Mouse (Mus musculus) adrenal gland, adult 8-10 months (tissue): Measurements from ENCODE around the gene Klf16. TPM values are rescaled to one million over a fixed set of nuclear protein-coding genes. Genes with fewer than 3 reads are reported as not detected.
A peak's percentile ranks its signal among the peaks of the same experiment; 100 is the strongest.

Experiments used
- DNase-seq: peaks from one replicate; pipeline ENCODE4 v3.0.0; 2022
- total RNA-seq, 4 experiments: library from RNA; stranded (reverse); gene quantifications; 2 replicates each; pipeline ENCODE4 v1.2.4; 2022

Klf16 gene
- total RNA-seq, 4 experiments from 2014 or later, result 12.7 to 15.4 (median 14.6) TPM

DNA sequence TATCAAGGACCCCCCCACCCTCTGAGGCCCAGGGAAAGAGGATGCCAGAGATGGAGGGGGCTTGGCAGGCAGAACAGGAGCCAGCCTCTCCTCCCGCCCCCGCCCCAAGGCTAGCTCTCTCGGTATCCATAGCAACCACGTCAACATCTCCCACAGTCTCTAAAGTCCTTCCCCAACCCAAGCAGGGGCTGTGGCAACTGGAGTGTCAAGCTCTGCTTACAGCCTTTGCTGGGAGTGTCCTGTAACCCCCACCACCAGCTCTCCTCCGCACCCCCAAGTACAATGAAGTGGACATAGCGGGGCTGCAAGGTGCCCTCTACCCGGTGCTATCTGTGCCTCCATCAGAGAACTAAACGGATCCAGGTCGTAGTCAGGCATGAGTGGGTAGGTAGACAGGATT is 3.2 kb downstream of the Klf16 start:
- no peak for DNase-seq

DNA sequence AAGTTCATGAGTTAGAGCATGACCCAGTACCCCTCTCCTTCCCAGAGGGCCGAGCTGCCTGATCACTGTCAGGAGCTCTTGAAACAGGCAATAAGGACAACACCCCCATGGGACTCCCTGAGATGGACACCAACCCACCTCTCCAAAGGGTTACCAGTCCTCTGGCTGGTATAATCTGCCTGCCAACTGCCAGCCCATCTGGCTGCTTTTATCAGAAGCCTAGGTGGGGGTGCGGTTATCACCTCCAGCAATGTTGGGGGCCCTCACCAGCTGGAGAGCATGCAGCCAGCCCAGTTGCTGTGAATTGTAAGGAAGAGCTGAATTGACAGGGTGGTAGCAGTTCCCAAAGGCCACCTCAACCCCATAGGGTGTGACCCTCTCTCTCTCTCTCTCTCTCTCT is 4.6 kb downstream of the Klf16 start:
- no peak for DNase-seq

DNA sequence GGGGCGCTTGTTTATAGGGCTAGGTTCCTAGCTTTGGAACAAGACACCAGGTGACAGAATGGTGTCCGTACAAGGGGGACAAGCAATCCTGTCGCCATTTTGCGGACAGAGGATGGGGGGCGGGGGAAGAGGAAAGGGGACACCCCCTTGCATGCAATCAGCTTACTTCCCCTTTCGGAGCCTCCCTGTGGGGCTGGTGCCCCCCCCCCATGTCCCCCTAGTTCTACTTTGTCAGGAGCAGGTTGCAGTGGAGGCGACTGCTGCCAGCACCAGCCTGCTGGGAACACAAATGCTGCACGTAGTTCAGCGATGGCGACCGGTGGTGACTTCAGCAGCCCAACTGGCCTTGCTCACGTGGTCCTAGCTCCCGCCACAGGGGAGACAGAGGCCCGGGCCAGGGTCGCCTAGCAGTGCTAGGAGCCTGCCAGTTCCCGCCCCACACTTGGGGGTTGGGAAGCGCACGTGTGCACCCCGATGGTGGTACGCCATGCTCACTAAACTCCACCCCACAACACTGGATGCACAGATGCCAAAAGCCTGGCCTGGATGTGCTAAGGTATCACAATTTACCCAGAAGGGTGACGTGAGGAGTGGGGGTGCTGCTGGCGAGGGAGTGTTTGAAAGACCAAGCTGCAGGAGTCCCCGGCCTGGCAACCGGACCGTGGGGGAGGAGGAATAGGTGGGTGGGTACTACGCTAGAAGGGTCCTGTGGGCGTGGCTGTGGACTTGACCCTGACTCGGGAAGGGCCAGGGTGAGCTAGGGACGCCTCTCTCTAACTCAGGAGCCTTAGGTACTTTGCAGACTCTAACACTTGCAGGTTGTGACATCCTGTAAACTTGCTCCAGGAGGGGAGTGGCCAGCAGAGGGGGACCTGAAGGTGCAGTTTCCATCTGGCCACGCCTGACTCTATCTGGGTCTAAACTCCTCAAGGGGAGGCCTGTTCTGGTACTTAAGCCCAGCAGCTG is 6.0 kb downstream of the Klf16 start:
- no peak for DNase-seq

DNA sequence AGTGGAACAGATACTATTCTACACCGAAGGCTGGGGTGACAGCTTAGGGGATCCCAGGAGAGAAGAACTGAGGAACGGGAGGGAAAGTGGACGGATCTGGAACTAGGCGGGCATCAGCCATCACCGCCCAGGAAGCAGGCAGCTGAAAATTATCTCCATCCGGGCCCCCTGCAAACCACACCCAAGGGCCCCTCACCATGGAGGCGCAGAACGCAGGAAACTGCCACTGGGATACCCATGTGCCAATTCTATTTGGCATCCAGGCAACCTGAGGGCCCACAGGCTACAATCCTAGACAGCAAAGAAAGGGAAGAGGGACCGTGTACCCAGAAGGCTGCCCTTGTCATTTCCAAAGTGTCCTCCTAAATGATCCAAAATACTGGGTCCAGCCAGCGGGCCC is 6.7 kb downstream of the Klf16 start:
- DNase-seq, result no peak

DNA sequence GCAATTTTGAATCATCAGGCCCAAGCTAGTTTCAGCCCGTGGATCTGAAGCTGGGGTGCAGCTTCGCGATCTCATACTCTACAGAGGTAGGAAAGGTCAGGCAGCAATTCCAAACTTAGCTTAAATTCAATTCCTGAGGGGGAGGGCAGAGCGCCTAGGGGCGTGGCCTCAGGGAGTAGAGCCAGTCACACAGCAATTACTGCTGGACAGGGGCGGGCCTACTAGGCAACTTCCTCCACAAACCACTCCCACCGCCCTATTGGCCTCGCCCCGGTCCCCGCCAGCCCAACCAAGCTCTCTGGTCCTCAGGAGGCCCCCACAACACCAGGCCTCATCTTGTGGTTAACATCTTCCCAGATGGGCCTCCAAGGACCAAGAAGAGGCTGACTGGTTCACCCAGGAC is 7.5 kb downstream of the Klf16 start:
- no peak for DNase-seq

DNA sequence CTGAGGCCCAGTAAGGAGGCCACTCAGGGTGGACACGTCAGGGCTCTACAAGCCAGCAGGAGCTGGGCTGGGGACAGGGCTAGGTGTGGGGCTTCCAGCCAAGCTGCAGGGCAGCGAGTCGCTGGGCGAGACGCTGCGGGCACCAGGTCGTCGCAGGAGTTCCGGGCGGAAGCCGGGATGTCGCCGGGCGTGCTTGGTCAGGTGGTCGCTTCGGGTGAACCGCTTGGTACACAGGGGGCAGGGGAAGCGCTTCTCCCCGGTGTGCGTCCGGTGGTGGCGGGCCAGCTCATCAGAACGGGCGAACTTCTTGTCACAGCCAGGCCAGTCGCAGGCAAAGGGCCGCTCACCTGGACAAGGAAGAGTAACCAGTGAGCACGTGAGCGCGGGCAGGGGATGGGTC is 8.2 kb downstream of the Klf16 start:
- no peak for DNase-seq

DNA sequence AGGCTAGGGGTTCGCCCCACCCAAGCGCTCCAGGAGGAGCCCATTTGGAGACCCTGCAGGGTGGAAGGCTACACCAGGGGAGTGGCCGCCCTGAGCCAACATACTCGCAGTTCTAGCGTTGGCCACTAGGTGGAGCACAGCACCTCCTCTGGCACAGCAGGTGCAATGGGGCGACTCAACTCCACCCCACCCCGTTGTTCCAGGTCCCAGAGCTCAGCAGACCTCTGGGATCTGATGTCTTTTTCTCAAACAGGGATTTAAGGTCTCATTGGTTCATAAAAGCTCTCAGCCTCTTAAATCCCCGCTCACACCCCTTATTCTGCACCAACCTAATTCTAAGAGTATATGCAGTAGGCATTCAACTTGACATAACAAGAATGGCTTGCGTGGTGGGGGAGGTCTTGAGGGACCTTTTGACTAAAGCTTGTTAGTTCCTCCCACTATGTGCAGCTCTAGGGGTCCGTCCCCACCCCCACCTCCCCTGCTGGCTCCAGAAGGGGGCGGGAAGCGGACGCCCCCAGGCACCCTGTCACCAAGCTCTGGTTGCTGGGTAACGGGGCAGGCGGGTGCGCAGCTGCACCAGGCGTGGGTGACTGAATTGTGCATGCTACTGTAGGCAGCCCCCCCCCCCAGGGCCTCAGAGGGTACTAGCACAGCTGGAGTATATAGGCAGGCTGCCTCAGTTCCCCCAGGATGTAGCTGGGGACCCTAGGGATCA is 10.6 kb downstream of the Klf16 start:
- no peak for DNase-seq

DNA sequence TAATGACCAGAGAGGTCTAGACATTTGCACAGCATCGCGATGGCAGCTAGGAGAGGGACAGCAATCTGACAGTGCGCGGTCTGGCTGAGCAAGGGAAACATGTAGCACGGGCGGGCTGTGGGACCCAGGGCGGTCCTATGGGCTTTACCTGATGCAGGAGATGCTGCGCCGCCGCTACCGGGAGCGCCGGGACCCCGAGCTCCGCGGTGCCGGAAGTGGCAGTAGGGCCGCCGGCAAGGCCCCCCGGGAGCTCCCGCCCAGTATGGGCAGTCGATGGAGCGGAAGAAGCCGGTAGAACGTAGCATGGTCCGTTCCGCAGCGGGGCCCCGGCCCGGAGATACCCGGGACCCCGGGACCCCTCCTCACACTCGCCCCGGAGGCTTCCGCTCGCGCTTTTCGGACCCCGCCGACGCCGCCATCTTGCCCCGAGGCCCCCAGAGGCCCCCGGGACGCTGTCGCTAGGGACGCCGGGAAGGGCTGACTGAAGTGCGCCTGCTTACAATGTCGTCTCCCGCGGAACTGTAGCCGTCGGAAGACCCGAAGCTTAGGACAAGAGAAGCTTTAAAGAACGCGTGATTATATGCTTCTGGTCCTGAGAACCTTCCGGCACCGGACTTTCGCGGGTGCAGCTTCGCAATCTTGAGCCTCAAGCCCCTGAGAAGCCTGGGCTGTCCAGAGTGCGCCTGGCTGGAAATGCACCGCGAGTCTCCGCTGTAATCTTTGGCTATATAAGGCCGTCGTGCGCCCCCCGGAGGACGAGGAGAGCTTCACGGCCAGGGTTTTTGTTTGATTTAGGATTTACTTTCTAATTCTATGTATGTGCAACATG is 15.8 kb downstream of the Klf16 start, which contains the start of gene Rexo1:
Gene Rexo1 (minus strand): TSS at position 445 of the 829 bp plus-strand sequence.
- DNase-seq, result peak; percentile 87

DNA sequence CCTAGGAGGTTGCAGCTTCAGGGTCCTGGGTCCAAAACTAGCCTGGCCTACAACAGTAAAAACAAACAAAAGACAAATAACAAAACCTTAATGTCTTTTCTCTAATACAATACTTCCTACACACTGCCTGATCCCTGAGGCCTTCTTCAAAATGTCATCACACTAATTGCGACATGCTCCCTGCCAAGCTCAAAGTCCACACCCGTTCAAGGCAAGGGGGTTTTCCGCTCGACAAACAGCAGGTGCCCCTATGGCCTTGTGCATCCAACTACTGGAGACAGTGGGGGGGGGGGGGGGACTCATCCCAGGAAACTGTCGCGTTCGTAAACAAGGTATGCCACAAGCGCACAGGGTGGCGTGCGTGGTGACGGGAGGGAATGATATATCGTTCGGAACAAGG is 16.5 kb downstream of the Klf16 start:
- no peak for DNase-seq

DNA sequence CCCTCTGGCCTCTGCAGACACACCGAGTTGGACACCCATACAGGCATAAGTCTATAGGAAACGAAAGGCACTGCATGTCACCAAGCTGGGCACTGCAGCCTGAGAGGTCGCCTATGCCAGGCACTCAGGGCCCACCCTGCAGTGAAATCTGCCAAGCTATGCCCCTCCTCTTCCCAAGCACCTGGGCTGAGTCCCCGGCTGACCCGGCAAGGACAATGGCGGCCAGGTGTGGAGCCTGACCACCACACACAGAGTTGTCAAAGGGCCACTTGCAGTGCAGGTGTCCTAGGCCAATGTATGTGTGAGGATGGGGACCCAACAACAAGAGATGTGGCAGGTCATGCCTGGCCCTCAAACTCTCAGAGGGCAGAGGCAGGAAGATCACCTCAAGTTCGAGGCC is 17.7 kb downstream of the Klf16 start:
- no peak for DNase-seq

DNA sequence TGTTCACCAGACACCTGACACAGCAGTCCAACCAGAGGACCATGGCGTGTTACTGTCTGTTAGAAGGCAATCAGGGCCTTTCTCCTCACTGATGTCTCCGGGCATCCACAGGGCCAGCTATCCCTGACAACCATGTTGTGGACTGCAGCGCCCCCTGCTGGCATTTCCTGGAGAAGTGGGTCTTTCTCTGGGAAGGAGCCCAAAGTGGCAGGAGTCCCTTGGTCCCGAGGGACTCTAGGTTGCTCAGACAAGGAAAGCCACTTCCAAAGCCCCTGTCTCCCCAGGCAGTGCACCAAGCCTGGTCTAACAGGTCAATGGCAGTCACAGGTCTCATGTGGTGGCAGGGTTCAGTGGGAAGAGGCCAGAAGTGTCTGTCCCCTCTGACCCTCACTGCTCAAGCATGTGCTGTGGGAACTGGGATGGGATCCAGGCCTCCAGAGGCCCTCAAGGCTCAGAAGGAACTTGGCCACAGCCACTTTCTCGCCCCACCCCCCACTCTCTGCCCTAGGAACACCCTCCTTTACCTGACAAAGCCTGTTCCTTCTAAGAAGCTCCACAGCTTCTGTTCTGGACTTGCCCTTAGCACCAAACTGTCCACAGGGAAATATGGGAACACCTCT is 19.7 kb downstream of the Klf16 start:
- DNase-seq, result peak; percentile 71

DNA sequence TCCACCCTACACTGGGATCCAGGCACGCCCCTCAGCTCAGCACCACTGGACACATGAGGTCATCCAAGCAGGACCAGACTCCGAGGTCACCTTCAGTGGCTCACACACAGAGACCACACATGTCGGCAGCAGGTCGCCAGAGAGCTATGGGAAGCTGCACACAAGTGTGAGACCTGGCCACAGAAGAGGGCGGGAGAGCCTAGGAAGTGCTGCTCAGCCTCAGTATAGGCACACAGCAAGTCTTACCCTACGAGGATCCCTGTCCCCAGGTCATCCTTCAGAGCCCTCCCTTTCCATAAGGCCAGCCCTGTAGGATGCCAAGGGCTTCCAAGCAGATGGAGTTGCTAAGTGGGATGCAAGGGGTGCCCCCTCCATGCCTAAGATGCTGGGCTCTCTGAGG is 23.1 kb downstream of the Klf16 start:
- DNase-seq, result no peak

DNA sequence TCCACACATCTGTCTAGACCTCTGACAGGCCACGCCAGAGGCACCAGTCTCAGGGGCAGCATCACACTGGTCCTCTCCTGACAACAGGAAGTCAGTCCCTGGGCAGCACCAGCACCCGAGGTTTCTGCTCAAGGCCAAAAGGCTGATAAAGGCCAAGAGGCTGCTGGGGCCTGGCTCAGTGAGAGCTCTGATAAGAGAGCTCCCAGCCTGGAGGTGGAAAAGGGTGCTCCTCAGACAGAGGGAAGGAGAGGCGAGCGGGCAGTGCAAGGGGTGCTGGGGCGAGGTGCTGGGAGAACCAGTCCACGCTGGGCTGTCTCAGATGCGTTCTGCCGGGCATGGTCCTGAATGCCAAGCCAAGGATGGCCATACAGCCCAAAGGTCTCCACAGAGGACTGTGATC is 23.5 kb downstream of the Klf16 start:
- DNase-seq, result no peak

DNA sequence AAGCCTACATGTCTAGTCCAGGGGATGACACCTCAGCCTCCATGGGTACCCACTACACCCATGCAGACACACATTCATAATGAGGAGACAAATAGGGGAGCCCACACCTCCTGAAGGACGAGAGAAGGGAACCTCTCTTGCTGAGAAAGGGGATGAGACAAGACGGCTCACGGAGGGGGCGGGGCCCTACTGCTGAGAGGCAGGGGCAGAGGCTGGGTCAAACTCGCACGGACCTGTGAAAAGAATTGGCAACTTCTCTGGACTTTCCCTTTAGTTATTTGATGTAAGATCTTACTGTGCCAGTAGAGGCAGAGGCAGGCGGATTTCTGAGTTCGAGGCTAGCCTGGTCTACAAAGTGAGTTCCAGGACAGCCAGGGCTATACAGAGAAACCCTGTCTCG is 24.8 kb downstream of the Klf16 start:
- DNase-seq, result no peak

DNA sequence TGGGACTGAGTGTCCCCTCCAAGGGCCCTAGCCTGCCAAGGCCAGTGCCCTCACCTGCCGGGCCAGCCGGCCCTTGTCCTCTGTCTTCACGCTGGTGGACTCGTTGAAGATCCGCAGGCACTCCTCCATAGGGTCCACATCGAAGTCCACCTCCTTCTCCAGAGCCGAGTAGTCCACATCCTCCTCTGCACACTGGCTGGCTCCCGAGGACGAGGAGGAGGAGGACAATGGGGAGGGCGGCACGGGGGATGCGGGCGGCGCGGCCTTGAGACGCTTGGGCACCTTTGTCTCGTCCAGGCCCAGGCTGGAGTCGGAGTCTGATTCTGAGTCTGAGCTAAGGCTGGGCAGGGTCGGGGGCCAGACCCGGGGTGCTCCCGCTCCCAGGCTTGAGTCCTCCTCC is 27.8 kb downstream of the Klf16 start:
- no peak for DNase-seq

DNA sequence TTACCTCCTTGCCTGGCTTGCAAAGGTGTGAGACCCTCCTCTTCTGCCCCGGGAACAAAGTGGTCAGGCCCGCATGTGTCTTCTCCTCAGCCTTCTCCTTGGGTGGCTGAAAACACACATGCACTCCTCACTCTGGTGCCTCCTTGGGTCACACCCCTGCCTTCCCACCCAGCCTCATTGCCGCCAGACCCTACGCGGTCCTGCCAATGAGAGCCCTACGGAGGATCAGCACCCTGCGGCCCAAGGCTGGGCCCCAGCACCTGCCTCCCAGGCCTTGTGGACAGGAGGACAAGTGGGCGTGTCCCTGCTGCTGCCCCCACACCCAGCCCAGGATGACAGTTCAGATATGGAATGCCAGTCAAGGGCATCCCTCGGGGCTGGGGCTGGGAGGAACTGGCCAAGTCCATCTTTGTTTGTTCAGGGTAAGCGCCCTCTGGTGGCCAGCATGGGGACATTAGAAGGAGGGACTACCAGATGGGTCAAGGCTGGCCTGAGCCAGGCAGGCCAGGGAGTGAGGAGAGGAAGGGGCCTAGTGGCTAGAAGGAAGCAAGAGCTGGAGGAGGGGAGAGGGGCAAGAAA is 28.6 kb downstream of the Klf16 start:
- peak; percentile 92 for DNase-seq

DNA sequence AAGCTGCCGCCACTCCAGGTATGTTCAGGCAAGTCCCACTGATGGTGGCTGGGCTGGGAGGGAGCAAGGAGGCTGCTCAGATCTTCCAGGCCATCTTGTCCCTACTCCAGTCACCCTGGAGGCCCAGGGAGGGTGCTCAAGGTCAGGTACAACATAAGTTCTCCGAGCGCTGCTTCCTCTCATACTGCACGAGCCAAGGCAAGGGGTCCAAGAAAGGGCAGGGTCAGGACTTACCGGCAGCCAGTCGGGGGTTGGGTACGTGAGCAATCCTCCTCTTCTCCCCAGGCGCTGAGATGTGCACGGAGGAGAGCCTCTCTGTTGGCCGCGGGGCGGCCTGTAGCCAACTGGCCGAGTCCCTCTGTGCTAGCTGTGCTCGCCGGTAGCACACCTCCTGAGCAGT is 29.6 kb downstream of the Klf16 start:
- DNase-seq, result no peak

DNA sequence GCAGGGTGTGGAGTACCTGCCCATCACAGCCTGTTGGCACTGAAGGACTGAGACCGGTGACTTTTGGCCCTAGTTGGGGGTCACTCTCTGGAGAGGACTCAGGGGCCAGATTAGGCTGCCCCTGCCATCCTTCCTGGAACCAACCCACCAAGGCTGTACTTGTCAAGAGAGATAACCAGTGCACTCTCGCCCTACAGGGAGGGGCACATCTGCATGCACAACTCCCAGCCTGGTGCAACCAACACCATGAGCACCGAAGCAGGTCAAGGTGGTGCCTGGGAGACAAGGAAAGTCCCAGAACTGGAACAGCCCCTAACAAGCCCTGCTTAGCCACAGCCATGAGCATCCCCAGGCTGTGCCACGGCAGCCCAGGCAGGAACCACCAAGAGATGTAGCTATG is 30.2 kb downstream of the Klf16 start:
- no peak for DNase-seq

DNA sequence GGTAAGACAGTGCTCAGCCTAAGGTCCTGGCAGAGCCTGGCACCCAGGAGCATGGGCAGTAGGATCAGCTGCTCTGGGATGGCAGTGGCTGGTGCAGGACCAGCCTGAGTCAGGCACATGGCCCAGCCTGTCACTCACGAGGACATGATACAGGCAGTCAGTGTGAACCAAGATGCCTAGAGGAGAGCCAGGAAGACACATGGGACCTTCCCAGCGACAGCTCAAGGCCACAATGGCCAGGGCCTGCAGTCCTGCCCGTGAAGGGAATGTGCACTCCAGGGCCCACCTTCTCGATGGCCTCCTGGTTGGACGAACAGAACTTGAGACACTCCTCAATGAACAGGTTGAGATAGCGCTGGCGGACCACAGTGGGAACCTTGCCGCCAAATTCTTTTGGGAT is 31.5 kb downstream of the Klf16 start:
- no peak for DNase-seq

DNA sequence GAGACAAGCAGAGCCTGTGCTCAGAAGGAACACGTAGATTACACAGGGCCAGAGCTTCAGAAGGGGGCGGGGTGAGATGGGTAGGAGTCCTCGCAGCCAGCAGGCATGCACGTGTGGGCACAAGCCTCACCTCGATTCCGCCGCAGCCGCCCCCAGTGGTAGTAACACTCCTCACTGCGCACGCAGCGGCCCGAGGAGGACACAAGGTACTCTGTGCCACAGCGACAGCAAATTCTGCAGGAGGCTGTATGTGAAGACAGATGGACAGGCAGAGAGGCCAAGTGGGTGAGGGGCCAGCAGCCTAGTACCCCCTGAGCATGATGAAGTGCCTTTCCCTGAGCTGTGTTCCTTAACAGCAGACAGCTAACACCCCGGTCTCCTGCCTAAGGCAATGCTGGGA is 33.2 kb downstream of the Klf16 start:
- no peak for DNase-seq

DNA sequence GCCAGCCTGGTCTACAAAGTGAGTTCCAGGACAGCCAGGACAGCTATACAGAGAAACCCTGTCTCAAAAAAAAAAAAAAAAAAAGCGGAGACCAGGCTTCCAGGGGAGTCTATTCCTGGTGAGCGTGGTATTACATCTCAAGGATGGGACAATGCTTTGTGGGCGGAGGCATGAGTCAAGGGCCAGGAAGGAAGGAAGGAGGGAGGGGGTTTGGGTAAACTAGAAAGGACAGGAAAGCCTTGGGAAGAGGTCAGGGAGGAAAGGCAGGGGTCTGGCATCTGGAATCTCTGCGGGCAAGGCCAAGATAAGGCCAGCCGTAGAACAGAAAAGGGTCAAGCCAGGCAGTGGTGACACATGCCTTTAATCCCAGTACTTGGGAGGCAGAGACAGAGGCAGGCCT is 37.6 kb downstream of the Klf16 start:
- no peak for DNase-seq
